Mouse (Mus musculus): ENCODE measurements around the gene Tchhl1. TPM values are rescaled to one million over a fixed set of nuclear protein-coding genes. Genes with fewer than 3 reads are reported as not detected.

Gene Tchhl1
- polyA plus RNA-seq (2017; shearing (Covaris generic)) = not detected

GRCm38 (mm10) chr3:93468561-93468960 is at the start of gene Tchhl1:
Gene Tchhl1, plus strand, starts transcription at chr3:93468754.

GRCm38 (mm10) chr3:93442030-93442429 is 26.5 kb upstream of the Tchhl1 start, which contains the start of gene Tchh:
Gene Tchh, plus strand, starts transcription at chr3:93442330.

GRCm38 (mm10) chr3:93520330-93521193 is 52.0 kb downstream of the Tchhl1 start, which contains the start of gene S100a11:
Gene S100a11, plus strand, starts transcription at chr3:93520488.

Other genes starting within 250 kb of the Tchhl1 start
- not detected for gene Flg, start 195.2 kb upstream of the Tchhl1 start, polyA plus RNA-seq (2017; shearing (Covaris generic))
- gene Hrnr, start 149.0 kb upstream of the Tchhl1 start, polyA plus RNA-seq (2017; shearing (Covaris generic)) = not detected
- not detected for gene Rptn, start 75.1 kb upstream of the Tchhl1 start, polyA plus RNA-seq (2017; shearing (Covaris generic))
- gene Tchh, start 26.4 kb upstream of the Tchhl1 start, polyA plus RNA-seq (2017; shearing (Covaris generic)) = not detected
- 133 TPM for gene S100a11, start 51.7 kb downstream of the Tchhl1 start, polyA plus RNA-seq (2017; shearing (Covaris generic))
- 213 TPM for gene S100a10, start 86.3 kb downstream of the Tchhl1 start, polyA plus RNA-seq (2017; shearing (Covaris generic))
- gene Tdpoz2, start 183.9 kb downstream of the Tchhl1 start, polyA plus RNA-seq (2017; shearing (Covaris generic)) = not detected
- gene Tdpoz1, start 207.6 kb downstream of the Tchhl1 start, polyA plus RNA-seq (2017; shearing (Covaris generic)) = not detected
- gene Gm37596, start 224.3 kb downstream of the Tchhl1 start, polyA plus RNA-seq (2017; shearing (Covaris generic)) = not detected